Mouse (Mus musculus) neural tube, embryonic 12.5 days (tissue): Measurements from ENCODE around the gene Myh7. TPM values are rescaled to one million over a fixed set of nuclear protein-coding genes. Genes with fewer than 3 reads are reported as not detected.

ENCODE experiments used
- microRNA counts: library from miRNA; unstranded; fragments of <30 nt; microRNA quantifications from one replicate; lab custom pipeline; 2017
- microRNA-seq: library from miRNA; unstranded; fragments of <30 nt; microRNA quantifications from one replicate; pipeline ENCODE4, GENCODE M21; 2017
- polyA plus RNA-seq: library from polyadenylated mRNA; unstranded; fragments of >200 nt; fragmentation: Nextera tagmentation; extraction: Ambion mirVana; gene quantifications from 2 replicates; pipeline ENCODE4 v1.2.1, GENCODE M21; 2016

The Myh7 gene
- polyA plus RNA-seq, 1 experiment from 2014 or later, result 7.0 TPM

MicroRNAs encoded within 50 kb of the gene (microRNA counts, 519-probe panel; counts per million panel counts)
- microRNA mmu-miR-208a (lab: Ali Mortazavi, UCI) (342 counts per million, percentile 67 among the panel's probes with 10 or more counts), microRNA mmu-miR-208b (lab: Ali Mortazavi, UCI) (342 counts per million, percentile 67 among the panel's probes with 10 or more counts)

Small RNA genes within 50 kb of the gene (microRNA-seq; reads per million reads assigned to microRNA genes)
- gene Mir208a (9.4 reads per million, percentile 22 among the genes with 10 or more reads in this experiment), gene Mir208b (50.0 reads per million, percentile 43 among the genes with 10 or more reads in this experiment)

Other genes starting within 250 kb of the Myh7 start
- gene Slc7a8, start 212.7 kb downstream of the Myh7 start, polyA plus RNA-seq, result 3.1 and 3.7 TPM in 2 replicates
- not detected in 2 replicates for gene Rnf212b, start 180.5 kb downstream of the Myh7 start, polyA plus RNA-seq
- 15.7 and 16.6 TPM in 2 replicates for gene Homez, start 123.7 kb downstream of the Myh7 start, polyA plus RNA-seq
- 1.1 and 1.4 TPM in 2 replicates for gene Ppp1r3e, start 117.1 kb downstream of the Myh7 start, polyA plus RNA-seq
- gene Bcl2l2, start 111.2 kb downstream of the Myh7 start, polyA plus RNA-seq, result 3.8 and 4.1 TPM in 2 replicates
- gene Gm20521, start 111.2 kb downstream of the Myh7 start, polyA plus RNA-seq, result not detected in 2 replicates
- gene Pabpn1, start 102.1 kb downstream of the Myh7 start, polyA plus RNA-seq, result 214 and 236 TPM in 2 replicates
- gene Slc22a17, start 81.5 kb downstream of the Myh7 start, polyA plus RNA-seq, result 126 and 131 TPM in 2 replicates
- 29.1 and 31.2 TPM in 2 replicates for gene Efs, start 68.5 kb downstream of the Myh7 start, polyA plus RNA-seq
- gene Il25, start 61.9 kb downstream of the Myh7 start, polyA plus RNA-seq, result 0.19 and 0.48 TPM in 2 replicates
- gene Cmtm5, start 58.4 kb downstream of the Myh7 start, polyA plus RNA-seq, result 6.7 and 7.2 TPM in 2 replicates
- 2.9 and 3.8 TPM in 2 replicates for gene Myh6, start 27.7 kb downstream of the Myh7 start, polyA plus RNA-seq
- gene Gm17428, start 17.7 kb downstream of the Myh7 start, polyA plus RNA-seq, result not detected in 2 replicates
- 64.1 and 69.1 TPM in 2 replicates for gene Ngdn, start 20.8 kb upstream of the Myh7 start, polyA plus RNA-seq
- 29.4 and 34.4 TPM in 2 replicates for gene Zfhx2, start 97.7 kb upstream of the Myh7 start, polyA plus RNA-seq
- 25.7 and 26.5 TPM in 2 replicates for gene Thtpa, start 100.2 kb upstream of the Myh7 start, polyA plus RNA-seq
- 7.6 and 12.0 TPM in 2 replicates for gene Ap1g2, start 112.0 kb upstream of the Myh7 start, polyA plus RNA-seq
- 12.3 and 13.8 TPM in 2 replicates for gene Jph4, start 122.3 kb upstream of the Myh7 start, polyA plus RNA-seq
- 0.15 and 0.51 TPM in 2 replicates for gene Dhrs2, start 227.4 kb upstream of the Myh7 start, polyA plus RNA-seq